Mouse (Mus musculus) midbrain, embryonic 13.5 days (tissue): Measurements from ENCODE around the gene Adam12. TPM values are rescaled to one million over a fixed set of nuclear protein-coding genes. Genes with fewer than 3 reads are reported as not detected.

ENCODE experiments used
- ATAC-seq: fragments of 200-750 bp; cut with Nextera tagmentation; 2 replicates; pipeline ENCODE4 v1.8.0; 2017; ENCODE audit warnings: mild to moderate bottlenecking, moderate TSS enrichment, moderate library complexity
- H3K27ac ChIP-seq: fragments of 300-500 bp; sonication (generic); 2 replicates; pipeline ENCODE4 v1.5.1; 2015; ENCODE audit warnings: inconsistent platforms, mild to moderate bottlenecking, moderate library complexity
- H3K27me3 ChIP-seq: fragments of 300-500 bp; sonication (generic); 2 replicates; pipeline ENCODE4 v1.6.1; 2015; ENCODE audit warnings: mild to moderate bottlenecking, inconsistent platforms
- H3K36me3 ChIP-seq: fragments of 300-500 bp; sonication (generic); 2 replicates; pipeline ENCODE4 v1.6.1; 2015; ENCODE audit warnings: mild to moderate bottlenecking, inconsistent platforms
- H3K4me1 ChIP-seq: fragments of 300-500 bp; sonication (generic); replicated peaks from 2 replicates; pipeline ENCODE4 v1.6.1; 2015; ENCODE audit warnings: inconsistent platforms
- H3K4me2 ChIP-seq: fragments of 300-500 bp; sonication (generic); replicated peaks from 2 replicates; pipeline ENCODE4 v1.6.1; 2015; ENCODE audit warnings: moderate library complexity, mild to moderate bottlenecking, inconsistent platforms
- H3K4me3 ChIP-seq: fragments of 300-500 bp; sonication (generic); replicated peaks from 2 replicates; pipeline ENCODE4 v1.5.1; 2015; ENCODE audit warnings: mild to moderate bottlenecking, inconsistent platforms
- H3K9ac ChIP-seq: fragments of 300-500 bp; sonication (generic); replicated peaks from 2 replicates; pipeline ENCODE4 v1.6.1; 2015; ENCODE audit warnings: mild to moderate bottlenecking, inconsistent platforms
- H3K9me3 ChIP-seq: fragments of 300-500 bp; sonication (generic); 2 replicates; pipeline ENCODE4 v1.6.1; 2016; ENCODE audit warnings: mild to moderate bottlenecking, inconsistent platforms
- WGBS: fragments of 180-500 bp; shearing (Covaris S2); methylation state at CpG from one replicate; pipeline ENCODE4 v1.1.7; 2015; 5-methylcytosine and 5-hydroxymethylcytosine counted together
- polyA plus RNA-seq: library from polyadenylated mRNA; unstranded; fragments of >200 nt; fragmentation: Nextera tagmentation; extraction: Ambion mirVana; gene quantifications from 2 replicates; pipeline ENCODE4 v1.2.1, GENCODE M21; 2015

Gene Adam12
- polyA plus RNA-seq, 1 experiment from 2014 or later = 1.8 TPM

- Histone ChIP-seq H3K4me2 (no peak overlapping the region), H3K4me3 (no peak overlapping the region), H3K9ac (no peak overlapping the region), H3K4me1 (peaks cover 5% of the 10 kb centered on the region; the same call in 1 of the 2 replicates), H3K27me3 (no peaks in the 10 kb centered on the region), H3K9me3 (no peaks in the 10 kb centered on the region), H3K36me3 (no peaks in the 10 kb centered on the region), H3K27ac (no peak overlapping the region)
- WGBS = 77% methylated on average over 5 of the region's 5 CpGs
- no peak for ATAC-seq
Measured at GRCm38 (mm10) chr7:133970407-133970806, 261.5 kb downstream of the Adam12 start.

GRCm38 (mm10) chr7:133967906-133968305 lies 264.0 kb downstream of the Adam12 start:
- peaks cover 5% of the 10 kb centered on the region; the same call in 1 of the 2 replicates for H3K4me1 ChIP-seq
- H3K4me2 ChIP-seq = no peak overlapping the region
- H3K36me3 ChIP-seq = no peaks in the 10 kb centered on the region
- H3K4me3 ChIP-seq = no peak overlapping the region
- 12% methylated on average over 5 of the region's 5 CpGs for WGBS
- H3K9me3 ChIP-seq = no peaks in the 10 kb centered on the region
- no peak for ATAC-seq
- no peak overlapping the region for H3K9ac ChIP-seq
- no peak overlapping the region for H3K27ac ChIP-seq
- H3K27me3 ChIP-seq = no peaks in the 10 kb centered on the region

GRCm38 (mm10) chr7:133963501-133963900 lies 268.4 kb downstream of the Adam12 start:
- 70% methylated on average over 8 of the region's 8 CpGs for WGBS
- Histone ChIP-seq H3K36me3 (no peaks in the 10 kb centered on the region), H3K4me2 (no peak overlapping the region), H3K27me3 (no peaks in the 10 kb centered on the region), H3K9me3 (no peaks in the 10 kb centered on the region), H3K27ac (no peak overlapping the region), H3K9ac (no peak overlapping the region), H3K4me3 (no peak overlapping the region), H3K4me1 (peaks cover 5% of the 10 kb centered on the region; the same call in 1 of the 2 replicates)
- no peak for ATAC-seq

GRCm38 (mm10) chr7:133959200-133959599 lies 272.7 kb downstream of the Adam12 start:
- no peak overlapping the region for H3K9ac ChIP-seq
- WGBS = 58% methylated on average over 4 of the region's 4 CpGs
- peaks cover 5% of the 10 kb centered on the region; the same call in 1 of the 2 replicates for H3K4me1 ChIP-seq
- H3K27ac ChIP-seq = no peak overlapping the region
- H3K4me2 ChIP-seq = no peak overlapping the region
- no peaks in the 10 kb centered on the region for H3K36me3 ChIP-seq
- no peaks in the 10 kb centered on the region for H3K27me3 ChIP-seq
- H3K4me3 ChIP-seq = no peak overlapping the region
- H3K9me3 ChIP-seq = no peaks in the 10 kb centered on the region
- ATAC-seq = no peak

GRCm38 (mm10) chr7:133957873-133958272 lies 274.1 kb downstream of the Adam12 start:
- no peak overlapping the region for H3K4me2 ChIP-seq
- H3K36me3 ChIP-seq = no peaks in the 10 kb centered on the region
- H3K27ac ChIP-seq = no peak overlapping the region
- no peak overlapping the region for H3K9ac ChIP-seq
- no peak for ATAC-seq
- H3K9me3 ChIP-seq = no peaks in the 10 kb centered on the region
- H3K4me3 ChIP-seq = no peak overlapping the region
- peaks cover 5% of the 10 kb centered on the region; the same call in 1 of the 2 replicates for H3K4me1 ChIP-seq
- WGBS = 71% methylated on average over 2 of the region's 2 CpGs
- no peaks in the 10 kb centered on the region for H3K27me3 ChIP-seq

GRCm38 (mm10) chr7:133954111-133955091 lies 277.5 kb downstream of the Adam12 start:
- no peak overlapping the region for H3K4me2 ChIP-seq
- no peaks in the 10 kb centered on the region for H3K36me3 ChIP-seq
- 43% methylated on average over 9 of the region's 9 CpGs for WGBS
- no peak overlapping the region for H3K9ac ChIP-seq
- no peaks in the 10 kb centered on the region for H3K27me3 ChIP-seq
- no peak for ATAC-seq
- no peak overlapping the region for H3K4me3 ChIP-seq
- no peaks in the 10 kb centered on the region for H3K9me3 ChIP-seq
- peaks cover 5% of the 10 kb centered on the region; the same call in 1 of the 2 replicates for H3K4me1 ChIP-seq
- no peak overlapping the region for H3K27ac ChIP-seq

- peaks cover 5% of the 10 kb centered on the region; the same call in 1 of the 2 replicates for H3K4me1 ChIP-seq
- H3K4me2 ChIP-seq = no peak overlapping the region
- no peak overlapping the region for H3K9ac ChIP-seq
- no peak overlapping the region for H3K4me3 ChIP-seq
- no peaks in the 10 kb centered on the region for H3K27me3 ChIP-seq
- no peaks in the 10 kb centered on the region for H3K36me3 ChIP-seq
- no peaks in the 10 kb centered on the region for H3K9me3 ChIP-seq
- WGBS = 89% methylated on average over 14 of the region's 14 CpGs
- H3K27ac ChIP-seq = no peak overlapping the region
- ATAC-seq = no peak
Measured at GRCm38 (mm10) chr7:133951777-133952545, 280.0 kb downstream of the Adam12 start.

GRCm38 (mm10) chr7:133947360-133947759 lies 284.6 kb downstream of the Adam12 start:
- Histone ChIP-seq H3K4me2 (no peak overlapping the region), H3K4me1 (no peaks in the 10 kb centered on the region), H3K27me3 (no peaks in the 10 kb centered on the region), H3K9me3 (no peaks in the 10 kb centered on the region), H3K4me3 (no peak overlapping the region), H3K9ac (no peak overlapping the region), H3K27ac (no peak overlapping the region), H3K36me3 (no peaks in the 10 kb centered on the region)
- WGBS = 83% methylated on average over 2 of the region's 2 CpGs
- ATAC-seq = no peak

- Histone ChIP-seq H3K4me3 (no peak overlapping the region), H3K36me3 (no peaks in the 10 kb centered on the region), H3K9me3 (no peaks in the 10 kb centered on the region), H3K27me3 (no peaks in the 10 kb centered on the region), H3K4me1 (no peaks in the 10 kb centered on the region), H3K27ac (no peak overlapping the region), H3K4me2 (no peak overlapping the region), H3K9ac (no peak overlapping the region)
- no peak for ATAC-seq
- WGBS = 78% methylated on average over 2 of the region's 2 CpGs
Measured at GRCm38 (mm10) chr7:133946757-133947345, 285.1 kb downstream of the Adam12 start.

GRCm38 (mm10) chr7:133946113-133946512 lies 285.8 kb downstream of the Adam12 start:
- H3K4me3 ChIP-seq = no peak overlapping the region
- no peaks in the 10 kb centered on the region for H3K36me3 ChIP-seq
- no peaks in the 10 kb centered on the region for H3K4me1 ChIP-seq
- H3K9me3 ChIP-seq = no peaks in the 10 kb centered on the region
- H3K9ac ChIP-seq = no peak overlapping the region
- WGBS = 89% methylated on average over 4 of the region's 4 CpGs
- no peak for ATAC-seq
- H3K27ac ChIP-seq = no peak overlapping the region
- H3K27me3 ChIP-seq = no peaks in the 10 kb centered on the region
- no peak overlapping the region for H3K4me2 ChIP-seq

- WGBS = 93% methylated on average over 4 of the region's 4 CpGs
- no peaks in the 10 kb centered on the region for H3K9me3 ChIP-seq
- ATAC-seq = no peak
- H3K4me2 ChIP-seq = no peak overlapping the region
- no peak overlapping the region for H3K9ac ChIP-seq
- no peaks in the 10 kb centered on the region for H3K27me3 ChIP-seq
- no peak overlapping the region for H3K27ac ChIP-seq
- H3K36me3 ChIP-seq = no peaks in the 10 kb centered on the region
- peaks cover 12% of the 10 kb centered on the region for H3K4me1 ChIP-seq
- no peak overlapping the region for H3K4me3 ChIP-seq
Measured at GRCm38 (mm10) chr7:133940405-133940804, 291.5 kb downstream of the Adam12 start.

- H3K4me2 ChIP-seq = no peak overlapping the region
- no peak for ATAC-seq
- H3K4me1 ChIP-seq = peaks cover 24% of the 10 kb centered on the region
- no peaks in the 10 kb centered on the region for H3K27me3 ChIP-seq
- H3K36me3 ChIP-seq = no peaks in the 10 kb centered on the region
- no peak overlapping the region for H3K4me3 ChIP-seq
- H3K9me3 ChIP-seq = no peaks in the 10 kb centered on the region
- H3K27ac ChIP-seq = no peak overlapping the region
- H3K9ac ChIP-seq = no peak overlapping the region
- 83% methylated on average over 3 of the region's 3 CpGs for WGBS
Measured at GRCm38 (mm10) chr7:133937473-133937872, 294.5 kb downstream of the Adam12 start.
